Mouse (Mus musculus): ENCODE measurements around the gene Celf5. TPM values are rescaled to one million over a fixed set of nuclear protein-coding genes. Genes with fewer than 3 reads are reported as not detected.

The Celf5 gene
- polyA plus RNA-seq, 1 experiment from 2014 or later, result 79.4 TPM

DNA sequence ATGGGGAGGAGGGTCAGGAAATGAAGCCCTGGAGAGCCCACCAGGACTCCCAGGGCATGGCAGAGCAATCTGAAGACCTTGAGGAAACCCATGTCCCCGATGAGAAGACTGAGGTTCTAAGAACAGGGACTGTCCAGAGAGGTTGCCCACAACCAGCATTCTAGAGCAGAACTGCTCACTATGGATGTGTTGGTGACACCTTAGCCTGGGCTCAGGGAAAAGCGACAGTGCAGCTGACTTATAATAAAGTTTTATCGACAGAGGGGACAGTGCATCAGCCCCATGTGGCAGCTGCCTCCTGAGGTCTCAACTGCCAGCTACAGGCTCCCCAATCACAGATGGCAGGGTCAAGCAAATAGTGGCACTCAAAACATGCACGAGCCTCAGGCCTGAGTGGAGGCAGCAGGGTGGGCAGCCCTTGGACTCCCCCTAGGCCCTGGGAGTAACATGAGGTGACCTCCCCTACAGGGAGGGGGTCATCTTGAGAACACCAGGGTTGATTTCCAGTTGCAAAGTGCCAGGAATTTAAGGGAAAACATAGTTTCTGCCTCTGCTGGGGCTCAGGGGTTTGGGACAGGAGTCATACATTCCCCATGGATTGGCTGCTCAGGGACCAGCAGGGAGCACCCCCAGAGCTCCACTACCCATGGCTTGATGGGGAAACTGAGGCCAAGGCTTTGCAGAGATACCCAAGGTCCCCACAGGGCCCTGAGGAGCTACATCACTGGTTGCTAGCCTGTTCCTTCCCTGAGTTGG, 61.3 kb downstream of the Celf5 start:
- H3K4me1 ChIP-seq (replicated peaks), result peaks cover 51% of the 10 kb centered on the region
- H3K9me3 ChIP-seq, result no peaks in the 10 kb centered on the region
- H3K9ac ChIP-seq (replicated peaks), result no peak overlapping the region
- WGBS, result 85% methylated on average over 4 of the region's 4 CpGs
- no peak overlapping the region for H3K27ac ChIP-seq
- no peak overlapping the region for H3K4me3 ChIP-seq (replicated peaks)
- peaks cover 12% of the 10 kb centered on the region for H3K36me3 ChIP-seq
- peaks cover 41% of the 10 kb centered on the region for H3K27me3 ChIP-seq
- H3K4me2 ChIP-seq (replicated peaks), result no peak overlapping the region
- no peak for ATAC-seq

DNA sequence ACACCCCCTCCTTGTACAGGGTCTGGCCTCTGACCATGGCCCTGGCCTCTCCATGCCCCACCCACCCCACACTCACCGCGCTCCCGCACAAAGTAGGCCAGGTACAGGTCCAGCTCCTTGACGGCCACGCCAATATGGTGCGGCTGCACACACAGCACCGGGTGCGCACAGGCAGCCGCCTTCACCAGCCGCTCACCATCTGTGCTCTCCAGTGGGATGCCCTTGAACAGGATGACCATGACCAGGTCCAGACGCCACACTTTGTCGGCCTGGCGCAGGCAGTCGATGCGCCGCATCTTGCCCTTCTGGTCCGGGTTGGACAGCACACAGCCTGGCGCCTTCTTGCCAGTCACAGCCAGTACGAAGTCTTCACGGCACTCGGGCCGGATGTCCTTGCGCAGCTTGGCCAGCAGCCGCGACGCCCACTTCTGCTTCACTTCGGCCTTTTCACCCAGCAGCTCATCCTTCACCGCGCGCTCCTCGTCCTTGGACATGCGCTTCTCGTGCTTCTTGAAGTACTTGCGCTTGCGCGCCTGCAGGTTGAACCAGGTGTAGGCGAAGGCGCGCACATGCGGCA, 62.2 kb downstream of the Celf5 start:
- whole genome bisulfite sequencing, result 88% methylated on average over 40 of the region's 40 CpGs
- Histone ChIP-seq H3K4me1 (replicated peaks) (peaks cover 45% of the 10 kb centered on the region), H3K9ac (replicated peaks) (no peak overlapping the region), H3K27ac (no peak overlapping the region), H3K36me3 (peaks cover 12% of the 10 kb centered on the region), H3K9me3 (no peaks in the 10 kb centered on the region), H3K4me2 (replicated peaks) (no peak overlapping the region), H3K4me3 (replicated peaks) (no peak overlapping the region), H3K27me3 (peaks cover 32% of the 10 kb centered on the region)
- ATAC-seq, result no peak

DNA sequence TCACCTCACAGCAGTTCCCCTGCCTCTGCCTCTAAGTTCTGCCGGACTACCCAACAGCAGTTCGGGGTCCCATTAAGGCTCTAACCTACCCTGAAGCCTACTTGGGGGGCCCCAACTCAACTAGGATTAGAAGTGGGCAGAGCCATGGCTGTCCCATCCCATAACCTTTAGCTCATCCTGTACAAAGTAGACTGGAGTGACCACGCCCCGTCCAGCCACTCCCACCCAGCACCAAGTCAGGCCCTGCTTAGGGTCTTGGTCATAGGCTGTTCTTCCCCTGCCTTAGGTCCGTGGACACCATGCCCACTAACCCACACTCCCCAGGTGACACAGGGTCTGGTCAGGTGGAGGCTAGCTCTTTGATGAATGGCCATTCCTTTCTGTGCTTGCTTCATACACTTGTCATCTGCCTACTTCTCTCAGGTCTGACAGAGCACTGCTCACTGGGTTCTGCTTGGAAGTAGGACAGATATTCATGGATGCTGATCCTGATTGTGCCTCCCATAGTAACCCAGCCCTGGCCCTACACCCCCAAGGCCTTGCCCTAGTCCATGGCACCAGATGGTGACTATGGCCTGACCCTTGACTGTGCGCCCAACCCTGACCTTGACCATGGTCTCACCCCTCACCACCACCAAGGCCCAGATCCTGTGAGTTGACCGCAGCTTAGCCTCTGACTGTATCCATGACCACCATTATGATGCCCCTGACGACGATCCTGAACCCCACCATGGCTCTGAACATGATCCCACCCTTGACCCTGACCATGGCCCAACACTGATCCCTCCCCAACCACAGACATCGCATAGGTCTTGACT, 63.2 kb downstream of the Celf5 start:
- H3K4me3 ChIP-seq (replicated peaks), result no peak overlapping the region
- peaks cover 23% of the 10 kb centered on the region for H3K27me3 ChIP-seq

DNA sequence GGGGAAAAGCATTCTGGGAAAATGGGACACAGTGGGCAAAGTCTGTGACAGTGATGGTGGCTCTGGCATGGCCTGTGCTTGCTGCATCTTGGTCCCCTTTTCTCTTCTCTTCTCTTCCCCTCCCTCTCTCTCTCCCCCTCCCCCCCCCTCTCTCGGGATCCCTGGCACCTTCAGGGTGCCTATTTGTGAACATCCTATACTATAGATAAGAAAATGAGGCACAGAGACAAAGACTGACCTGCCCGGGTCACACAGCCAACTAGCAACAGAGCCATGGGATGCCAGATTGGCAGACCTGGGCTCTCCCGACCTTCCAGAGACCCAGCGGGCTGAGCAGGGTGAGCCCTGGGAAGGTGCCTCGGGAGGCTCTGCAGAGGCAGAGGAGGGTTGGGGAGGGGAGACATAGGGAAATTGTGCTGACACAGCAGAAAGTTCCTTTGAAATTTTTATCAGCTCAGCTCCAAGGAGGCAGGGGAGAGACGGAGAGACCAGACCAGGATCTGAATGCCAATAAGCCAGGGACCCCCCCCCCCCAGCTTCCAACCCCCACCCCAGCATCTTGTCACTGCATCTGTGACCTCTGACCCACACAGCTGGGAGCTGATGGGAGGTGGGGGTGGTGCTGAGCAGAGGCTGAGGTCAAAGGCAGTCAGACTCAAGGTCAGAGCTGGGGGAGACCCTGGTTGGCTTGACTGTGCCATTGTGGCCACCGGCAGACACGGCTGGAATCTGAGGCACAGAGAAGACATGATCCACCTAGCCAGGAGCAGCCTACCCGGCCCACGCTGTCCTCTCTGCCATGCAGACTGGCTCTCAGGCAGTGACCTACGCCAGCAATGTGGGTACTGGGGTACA, 64.1 kb downstream of the Celf5 start:
- no peak overlapping the region for H3K9ac ChIP-seq (replicated peaks)
- no peaks in the 10 kb centered on the region for H3K9me3 ChIP-seq
- peaks cover 50% of the 10 kb centered on the region for H3K4me1 ChIP-seq (replicated peaks)
- no peak overlapping the region for H3K4me2 ChIP-seq (replicated peaks)
- no peak overlapping the region for H3K4me3 ChIP-seq (replicated peaks)
- H3K36me3 ChIP-seq, result peaks cover 12% of the 10 kb centered on the region
- peak overlapping the region; percentile 14; the same call in 1 of the 2 replicates for H3K27ac ChIP-seq
- no peak for ATAC-seq
- WGBS, result 45% methylated on average over 11 of the region's 11 CpGs
- H3K27me3 ChIP-seq, result peaks cover 14% of the 10 kb centered on the region; the same call in 1 of the 2 replicates

More for the DNA sequence above, 63.2 kb downstream of the Celf5 start:
- Histone ChIP-seq H3K4me1 (replicated peaks) (peaks cover 46% of the 10 kb centered on the region), H3K9me3 (no peaks in the 10 kb centered on the region), H3K4me2 (replicated peaks) (no peak overlapping the region), H3K27ac (no peak overlapping the region; the same call in 1 of the 2 replicates), H3K9ac (replicated peaks) (no peak overlapping the region), H3K36me3 (peaks cover 12% of the 10 kb centered on the region)
- 91% methylated on average over 10 of the region's 10 CpGs for whole genome bisulfite sequencing
- ATAC-seq, result no peak

DNA sequence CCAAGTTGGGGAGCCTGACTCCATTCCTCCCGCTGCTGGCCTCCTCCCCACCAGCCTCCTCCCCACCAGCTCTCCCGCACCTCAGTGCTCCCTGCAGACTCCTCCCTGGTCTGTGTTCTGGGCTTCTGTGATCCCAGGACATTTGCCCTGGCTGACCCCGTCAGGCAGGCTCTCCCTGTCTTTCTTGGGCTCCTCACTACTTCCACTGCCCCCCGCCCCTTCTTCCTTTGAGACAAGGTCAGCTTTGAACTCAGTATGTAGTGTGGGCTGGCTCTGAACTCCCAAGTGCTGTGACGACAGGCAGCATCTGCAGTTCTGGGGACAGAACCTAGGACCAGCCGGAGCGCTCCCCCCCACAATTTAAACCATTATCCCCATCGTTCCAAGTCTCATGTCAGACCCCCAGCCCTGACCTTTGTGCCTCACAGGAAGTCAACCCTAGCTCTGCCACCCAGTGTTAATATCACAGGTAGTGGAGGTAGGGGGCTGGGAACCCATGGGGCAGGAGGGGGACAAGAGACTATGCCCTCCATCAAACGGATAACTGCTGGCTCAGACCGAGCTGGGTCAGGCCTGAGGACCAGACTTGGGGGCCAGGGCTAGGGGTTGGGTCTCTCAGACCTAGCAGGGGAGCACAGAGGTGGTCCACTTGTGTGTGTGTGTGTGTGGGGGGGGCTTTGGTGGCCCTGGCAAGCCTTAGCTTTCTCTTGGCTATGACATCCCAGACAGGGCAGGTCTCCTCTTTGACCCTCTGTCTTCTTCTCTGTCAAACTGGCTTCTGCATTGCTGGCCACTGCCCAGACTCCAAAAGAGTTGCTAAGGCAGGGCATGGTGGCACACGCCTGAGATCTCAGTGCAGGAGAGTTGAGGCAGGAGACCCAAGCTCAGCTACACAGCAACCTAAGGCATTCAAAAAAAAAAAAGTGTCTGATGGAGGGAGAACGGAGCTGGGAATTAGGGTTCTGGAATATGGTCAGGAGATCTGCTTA, 65.0 kb downstream of the Celf5 start:
- Histone ChIP-seq H3K27me3 (peaks cover 9% of the 10 kb centered on the region; the same call in 1 of the 2 replicates), H3K36me3 (peaks cover 12% of the 10 kb centered on the region), H3K4me1 (replicated peaks) (peaks cover 59% of the 10 kb centered on the region), H3K9ac (replicated peaks) (peak overlapping the region; percentile 48; the same call in 1 of the 2 replicates), H3K27ac (peak overlapping the region; percentile 59), H3K4me3 (replicated peaks) (peak overlapping the region; percentile 27; the same call in 1 of the 2 replicates), H3K4me2 (replicated peaks) (peak overlapping the region; percentile 55), H3K9me3 (no peaks in the 10 kb centered on the region)
- peak; percentile 25; the same call in 1 of the 2 replicates for ATAC-seq
- WGBS, result 43% methylated on average over 12 of the region's 12 CpGs

DNA sequence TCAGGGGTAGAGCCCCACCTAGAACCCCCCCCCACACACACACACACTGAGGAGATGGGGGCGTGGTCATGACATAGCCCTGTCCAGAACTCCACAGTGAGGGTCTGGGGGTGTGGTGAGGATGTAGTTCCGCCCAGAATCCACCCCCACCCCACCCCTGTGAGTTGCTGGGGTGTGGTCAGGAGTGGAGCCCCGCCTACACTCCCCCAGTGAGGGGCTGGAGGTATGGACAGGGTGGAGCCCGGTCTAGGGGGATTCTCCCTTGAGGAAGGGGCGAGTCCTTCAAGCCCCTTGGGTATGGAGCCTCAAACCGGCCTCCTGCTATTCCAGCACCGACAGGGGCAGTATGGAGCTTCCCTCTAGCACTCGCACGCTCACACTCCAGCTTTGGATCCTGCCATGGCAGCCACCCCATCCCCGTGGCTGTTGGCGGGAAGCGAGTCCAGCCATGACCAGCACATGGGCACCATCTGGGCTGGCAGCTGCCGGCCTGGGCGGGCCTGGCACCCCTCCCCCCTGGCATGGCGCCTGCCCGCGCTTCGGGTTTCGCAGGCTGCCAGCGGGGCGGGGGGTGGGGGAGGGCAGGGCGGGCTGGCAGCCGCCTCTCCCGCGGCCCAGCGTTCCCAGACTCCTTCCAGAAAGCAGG, 65.8 kb downstream of the Celf5 start:
- peak overlapping the region; percentile 55 for H3K4me2 ChIP-seq (replicated peaks)
- WGBS, result under 1% methylated on average over 20 of the region's 26 CpGs
- H3K9ac ChIP-seq (replicated peaks), result peak overlapping the region; percentile 48; the same call in 1 of the 2 replicates
- peak overlapping the region; percentile 59 for H3K27ac ChIP-seq
- peak; percentile 75 for ATAC-seq
- H3K4me3 ChIP-seq (replicated peaks), result peak overlapping the region; percentile 27; the same call in 1 of the 2 replicates
- peaks cover 12% of the 10 kb centered on the region for H3K36me3 ChIP-seq
- peaks cover 5% of the 10 kb centered on the region; the same call in 1 of the 2 replicates for H3K27me3 ChIP-seq
- peaks cover 67% of the 10 kb centered on the region for H3K4me1 ChIP-seq (replicated peaks)
- H3K9me3 ChIP-seq, result no peaks in the 10 kb centered on the region

DNA sequence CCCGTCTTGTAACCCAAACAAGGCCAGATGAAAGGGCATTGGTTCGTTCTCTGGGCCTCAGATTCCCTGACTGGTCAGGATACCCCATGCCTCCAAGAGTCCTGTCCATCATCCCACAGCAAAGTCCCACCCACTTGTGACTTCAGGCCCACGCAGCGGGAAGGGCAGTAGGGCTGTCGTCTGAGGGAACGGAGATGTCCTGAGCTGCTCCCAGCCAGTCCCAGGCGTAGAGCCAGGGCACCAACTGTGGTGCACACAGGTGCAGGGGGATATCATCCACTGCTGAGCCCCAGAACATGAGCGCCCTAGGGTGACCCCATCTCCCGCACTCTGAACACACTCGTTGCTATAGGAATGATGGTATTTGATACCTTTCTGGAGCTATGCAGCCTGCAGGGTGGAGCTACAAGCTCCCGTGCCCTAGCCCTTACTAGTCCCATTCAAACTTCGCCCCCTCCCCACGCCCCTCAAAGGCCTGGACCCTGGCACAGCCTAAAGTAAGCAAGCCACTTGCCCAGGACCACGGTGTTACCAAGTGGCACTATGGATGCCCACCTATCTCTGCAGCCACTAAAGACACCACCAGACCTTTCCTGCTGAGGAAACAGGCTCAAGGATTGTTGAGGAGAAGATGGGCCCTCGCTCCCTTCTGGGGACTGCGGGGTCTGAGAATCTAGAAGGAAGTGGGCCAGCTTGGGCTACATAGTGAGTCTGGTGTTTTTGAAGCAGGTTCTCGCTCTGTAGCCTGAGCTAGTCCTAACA, 66.8 kb downstream of the Celf5 start:
- H3K4me1 ChIP-seq (replicated peaks), result peaks cover 76% of the 10 kb centered on the region
- H3K4me3 ChIP-seq (replicated peaks), result no peak overlapping the region
- H3K27ac ChIP-seq, result no peak overlapping the region
- no peak overlapping the region for H3K9ac ChIP-seq (replicated peaks)
- WGBS, result 65% methylated on average over 17 of the region's 17 CpGs
- no peak for ATAC-seq
- peaks cover 12% of the 10 kb centered on the region for H3K36me3 ChIP-seq
- H3K9me3 ChIP-seq, result no peaks in the 10 kb centered on the region
- H3K4me2 ChIP-seq (replicated peaks), result no peak overlapping the region
- H3K27me3 ChIP-seq, result peaks cover 5% of the 10 kb centered on the region; the same call in 1 of the 2 replicates

DNA sequence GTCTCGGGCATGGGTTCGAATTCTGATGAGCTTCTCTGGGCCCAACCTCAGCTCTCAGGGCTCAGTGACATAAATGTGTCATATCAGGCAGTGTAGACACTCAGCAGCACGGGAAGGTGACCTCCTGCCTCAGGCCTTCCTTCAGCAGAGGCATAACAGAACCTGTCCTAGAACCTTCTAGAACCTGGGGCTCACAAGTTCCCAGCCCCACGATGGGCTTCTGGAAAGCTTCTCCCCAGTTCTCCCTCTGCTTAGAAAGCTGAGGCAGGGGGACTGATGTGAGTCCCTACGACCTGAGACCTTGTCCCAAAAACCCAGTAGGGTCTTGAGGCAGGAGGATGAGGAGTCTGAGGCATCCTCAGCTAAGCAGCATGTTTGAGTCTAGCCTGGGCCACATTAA, 67.4 kb downstream of the Celf5 start:
- Histone ChIP-seq H3K36me3 (peaks cover 8% of the 10 kb centered on the region), H3K9ac (replicated peaks) (no peak overlapping the region), H3K4me3 (replicated peaks) (no peak overlapping the region), H3K4me2 (replicated peaks) (no peak overlapping the region), H3K4me1 (replicated peaks) (peaks cover 80% of the 10 kb centered on the region), H3K27me3 (peaks cover 5% of the 10 kb centered on the region; the same call in 1 of the 2 replicates), H3K9me3 (no peaks in the 10 kb centered on the region), H3K27ac (no peak overlapping the region)
- WGBS, result 76% methylated on average over 5 of the region's 5 CpGs
- no peak for ATAC-seq

DNA sequence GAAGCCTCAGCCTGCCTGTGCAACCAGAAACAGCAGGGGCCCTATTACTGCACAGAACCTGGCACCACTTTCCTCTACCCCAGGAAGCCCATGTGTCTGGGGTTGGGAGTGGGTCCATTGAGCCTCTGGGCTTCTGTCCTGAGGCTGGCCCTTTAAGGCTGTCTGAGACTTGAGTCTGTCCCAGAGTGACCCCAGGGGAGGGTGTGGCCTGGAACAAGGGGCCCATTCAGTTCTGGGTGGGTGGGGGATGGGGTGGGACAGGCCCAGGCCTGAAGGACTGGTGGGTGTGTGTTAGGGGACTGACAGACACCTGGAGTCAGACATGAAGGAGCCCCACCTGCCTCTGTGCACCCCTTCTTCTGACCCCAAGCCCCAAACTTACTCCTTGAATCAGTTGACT, 67.8 kb downstream of the Celf5 start:
- Histone ChIP-seq H3K4me1 (replicated peaks) (peaks cover 84% of the 10 kb centered on the region), H3K27ac (no peak overlapping the region), H3K9me3 (no peaks in the 10 kb centered on the region), H3K4me3 (replicated peaks) (no peak overlapping the region), H3K27me3 (peaks cover 5% of the 10 kb centered on the region; the same call in 1 of the 2 replicates), H3K9ac (replicated peaks) (no peak overlapping the region), H3K4me2 (replicated peaks) (no peak overlapping the region), H3K36me3 (peaks cover 4% of the 10 kb centered on the region; the same call in 1 of the 2 replicates)
- ATAC-seq, result no peak

Measured in midbrain, embryonic 13.5 days (tissue).